Mouse (Mus musculus) bone marrow, adult 2 months (tissue): Measurements from ENCODE around the gene Ddah2.

Experiments
- CTCF ChIP-seq: fragments of 200-500 bp; IDR thresholded peaks from 2 replicates; pipeline ENCODE4 v1.5.1; 2011; ENCODE audit warnings: low read length, control low read depth; ENCODE audit not compliant: control insufficient read depth, insufficient read depth
- POLR2A ChIP-seq: fragments of 200-500 bp; IDR thresholded peaks from 2 replicates; pipeline ENCODE4 v1.6.1; 2011; ENCODE audit warnings: low read depth, mild to moderate bottlenecking, control low read depth, low read length, borderline replicate concordance; ENCODE audit not compliant: control insufficient read depth

GRCm38 (mm10) chr17:35092403-35093198 is 33.8 kb downstream of the Ddah2 start:
- TF ChIP-seq CTCF: no peak
- no peak for TF ChIP-seq POLR2A
